Mouse (Mus musculus) embryo, embryonic 9.5 days (tissue): ENCODE results near the gene Ifna9.
A peak's percentile ranks its signal among the peaks of the same experiment; 100 is the strongest.
"Not testable (repeated sequence)": the region's sequence is repeated elsewhere in the genome, so short reads cannot be mapped to it uniquely, and the experiment has no call there.

ENCODE experiments used
- DNase-seq: peaks from one replicate; pipeline ENCODE4 v3.0.0-alpha.2; 2017; ENCODE audit errors: extremely low spot score

Gene Ifna9

GRCm38 (mm10) chr4:88592285-88592684 is at the start of gene Ifna9:
Gene Ifna9, minus strand, starts transcription at chr4:88592385.
- no peak for DNase-seq

GRCm38 (mm10) chr4:88641077-88641831 is 49.1 kb upstream of the Ifna9 start:
- peak; percentile 89 for DNase-seq

GRCm38 (mm10) chr4:88640704-88641076 is 48.5 kb upstream of the Ifna9 start:
- no peak for DNase-seq

GRCm38 (mm10) chr4:88634311-88634710 is 42.1 kb upstream of the Ifna9 start, which contains the start of gene C87499:
Gene C87499, minus strand, starts transcription at chr4:88634411.
- no peak for DNase-seq

DNA sequence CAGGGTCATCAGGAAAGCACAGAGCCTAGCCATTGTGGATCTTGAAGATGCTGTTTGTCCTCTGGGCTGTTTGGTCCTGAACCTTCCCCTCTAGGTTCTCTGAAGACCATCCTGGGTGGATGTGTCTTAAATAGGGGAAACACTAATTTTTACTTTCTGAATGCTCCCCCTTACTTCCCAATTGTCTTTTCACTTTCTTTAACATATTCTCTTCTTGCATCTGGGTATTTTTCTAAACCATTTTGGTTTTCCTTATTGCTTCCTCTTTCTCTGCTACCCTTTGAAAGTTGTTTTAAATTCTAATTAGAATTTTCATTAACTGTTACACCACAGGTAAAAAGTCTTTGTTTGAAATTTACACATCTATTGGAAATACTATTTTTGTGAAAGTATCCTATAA is 11.1 kb upstream of the Ifna9 start, which contains the start of gene Ifna12:
TSS of gene Ifna12 (minus strand) at position 101 of the 400 bp plus-strand sequence.
- DNase-seq = no peak

DNA sequence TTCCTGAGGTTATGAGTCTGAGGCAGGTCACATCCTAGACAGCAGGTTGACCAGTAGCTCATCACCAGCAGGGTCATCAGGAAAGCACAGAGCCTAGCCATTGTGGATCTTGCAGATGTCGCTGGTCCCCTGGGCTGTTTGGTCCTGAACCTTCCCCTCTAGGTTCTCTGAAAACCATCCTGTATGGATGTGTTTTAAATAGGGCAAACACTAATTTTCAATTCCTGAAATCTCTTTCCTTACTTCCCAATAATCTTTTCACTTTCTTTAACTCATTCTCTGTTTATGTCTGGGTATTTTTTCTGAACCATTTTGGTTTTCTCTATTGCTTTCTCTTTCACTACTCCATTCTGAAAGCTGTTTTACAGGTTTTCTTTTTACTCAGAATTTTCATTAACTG is 20.5 kb downstream of the Ifna9 start, which contains the start of gene Ifna14:
TSS of gene Ifna14 (minus strand) at position 101 of the 400 bp plus-strand sequence.
- no peak for DNase-seq

DNA sequence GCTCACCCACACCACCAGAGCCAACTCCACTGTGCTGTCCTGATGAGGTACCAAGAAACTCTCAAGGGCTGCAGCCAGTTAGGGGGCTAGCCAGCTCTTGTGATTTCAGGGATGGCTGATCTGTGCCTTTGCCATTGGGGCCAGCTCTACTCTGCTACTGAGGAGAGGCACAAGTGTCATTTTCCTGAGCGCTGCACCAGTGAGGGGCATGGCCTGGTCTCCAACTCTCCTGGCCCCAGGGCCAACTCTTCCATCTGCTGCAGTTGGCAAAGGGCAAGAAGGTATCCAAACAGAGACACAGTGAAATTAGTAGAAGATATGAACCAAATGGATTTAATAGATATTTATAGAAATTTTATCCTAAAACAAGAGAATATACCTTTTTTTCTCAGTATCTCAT is 30.4 kb downstream of the Ifna9 start:
- no peak for DNase-seq

- DNase-seq = not testable (repeated sequence)
Measured at GRCm38 (mm10) chr4:88558145-88558544, 34.0 kb downstream of the Ifna9 start, which contains the start of gene Ifna15. Gene Ifna15, minus strand, starts transcription at chr4:88558245.

DNA sequence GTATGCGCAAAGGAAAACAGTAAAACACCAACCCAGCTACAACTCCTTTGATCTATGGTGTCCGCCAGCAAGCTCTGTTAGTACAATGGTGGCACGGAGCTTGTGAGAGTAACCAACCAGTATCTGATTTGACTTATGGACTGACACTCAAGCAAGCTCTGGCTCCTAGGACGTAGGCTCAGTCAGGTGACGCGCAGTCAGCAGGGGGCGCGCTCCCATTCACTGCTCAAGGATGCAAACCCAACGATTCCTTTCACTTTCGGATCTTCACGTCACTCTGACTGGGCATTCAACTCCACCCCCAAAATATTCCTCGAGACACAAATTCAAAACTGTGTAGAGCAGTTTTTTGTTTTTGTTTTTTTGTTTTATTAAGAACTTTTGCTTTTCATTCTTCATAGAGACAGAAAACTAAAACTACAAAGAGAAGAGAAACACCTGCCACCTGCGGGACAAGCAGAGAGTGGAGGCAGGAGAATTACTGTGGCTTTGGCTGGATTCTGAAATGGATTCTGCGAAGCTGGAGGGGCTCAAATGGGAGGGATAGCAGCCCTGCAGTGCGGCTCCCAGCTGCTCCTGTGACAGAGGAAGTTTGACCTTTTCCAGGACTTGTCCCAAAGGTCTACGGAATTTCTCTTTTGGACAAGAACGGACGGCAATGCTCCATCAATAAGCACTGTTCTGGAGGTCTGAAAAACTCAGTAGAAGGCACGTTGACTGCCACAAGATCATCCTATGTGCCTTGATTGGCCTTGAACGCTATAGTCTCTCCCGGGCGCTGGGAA is 41.8 kb downstream of the Ifna9 start:
- peak; percentile 70 for DNase-seq

- no peak for DNase-seq
Measured at GRCm38 (mm10) chr4:88547986-88548385, 44.2 kb downstream of the Ifna9 start.

- peak; percentile 65 for DNase-seq
Measured at GRCm38 (mm10) chr4:88543649-88544234, 48.4 kb downstream of the Ifna9 start.
